Mouse (Mus musculus) cortical plate, adult 2 months (tissue): ENCODE results near the gene Hist3h2a. TPM values are rescaled to one million over a fixed set of nuclear protein-coding genes. Genes with fewer than 3 reads are reported as not detected.

Experiments used
- H3K27ac ChIP-seq: fragments of 200-500 bp; 2 replicates; pipeline ENCODE4 v1.5.1; 2012; ENCODE audit warnings: low read length, control low read depth, inconsistent platforms; ENCODE audit not compliant: insufficient read depth
- H3K4me1 ChIP-seq: fragments of 200-500 bp; 2 replicates; pipeline ENCODE4 v1.6.1; 2011; ENCODE audit warnings: low read length; ENCODE audit not compliant: control insufficient read depth, insufficient read depth
- H3K4me3 ChIP-seq: fragments of 200-500 bp; 2 replicates; pipeline ENCODE4 v1.5.1; 2011; ENCODE audit warnings: mild to moderate bottlenecking, low read length, control low read depth; ENCODE audit not compliant: insufficient read depth
- CTCF ChIP-seq: fragments of 200-500 bp; IDR thresholded peaks from 2 replicates; pipeline ENCODE4 v1.5.1; 2011; ENCODE audit warnings: mild to moderate bottlenecking, control low read depth, low read length; ENCODE audit not compliant: insufficient read depth; ENCODE audit errors: extremely low read depth
- POLR2A ChIP-seq: fragments of 200-500 bp; IDR thresholded peaks from 2 replicates; pipeline ENCODE4 v1.6.1; 2011; ENCODE audit warnings: mild to moderate bottlenecking, low read length, control low read depth; ENCODE audit not compliant: insufficient read depth; ENCODE audit errors: extremely low read depth
- polyA plus RNA-seq: library from polyadenylated mRNA; depleted of rRNA; stranded (reverse); fragments of >200 nt; gene quantifications from 2 replicates; pipeline ENCODE4 v1.2.3, GENCODE M21; 2012

The Hist3h2a gene
- polyA plus RNA-seq, 1 experiment: 40.1 TPM

- Histone ChIP-seq H3K4me3 (peak overlapping the region; percentile 80), H3K4me1 (peaks cover 8% of the 10 kb centered on the region; the same call in 1 of the 2 replicates), H3K27ac (no peak overlapping the region)
- TF ChIP-seq CTCF: no peak
- TF ChIP-seq POLR2A: no peak
These were observed 23.1 kb downstream of the Hist3h2a start for GRCm38 (mm10) chr11:58977607-58978026.

GRCm38 (mm10) chr11:58978027-58978705, 23.7 kb downstream of the Hist3h2a start, which contains the start of gene Trim11:
Trim11 (plus strand) TSS chr11:58978093.
- H3K4me3 ChIP-seq: peak within 1 kb of the TSS; percentile 80
- peaks cover 9% of the 10 kb centered on the region; the same call in 1 of the 2 replicates for H3K4me1 ChIP-seq
- peak within 1 kb of the TSS; percentile 43; the same call in 1 of the 2 replicates for H3K27ac ChIP-seq
- TF ChIP-seq POLR2A (peak; percentile 74; the same call in 1 of the 2 replicates), CTCF (no peak)

GRCm38 (mm10) chr11:58978706-58979030, 24.2 kb downstream of the Hist3h2a start:
- Histone ChIP-seq H3K27ac (peak overlapping the region; percentile 43; the same call in 1 of the 2 replicates), H3K4me1 (peaks cover 9% of the 10 kb centered on the region), H3K4me3 (peak overlapping the region; percentile 80)
- TF ChIP-seq CTCF (no peak), POLR2A (no peak)

- H3K4me3 ChIP-seq: peak overlapping the region; percentile 80
- H3K4me1 ChIP-seq: peaks cover 11% of the 10 kb centered on the region
- TF ChIP-seq POLR2A (no peak), CTCF (no peak)
- no peak overlapping the region for H3K27ac ChIP-seq
These were observed 24.7 kb downstream of the Hist3h2a start for GRCm38 (mm10) chr11:58979183-58979582.

GRCm38 (mm10) chr11:58979661-58980060, 25.2 kb downstream of the Hist3h2a start:
- Histone ChIP-seq H3K27ac (no peak overlapping the region), H3K4me1 (peaks cover 12% of the 10 kb centered on the region), H3K4me3 (peak overlapping the region; percentile 80)
- no peak for TF ChIP-seq CTCF
- TF ChIP-seq POLR2A: no peak

- TF ChIP-seq CTCF (no peak), POLR2A (no peak)
- Histone ChIP-seq H3K27ac (no peak overlapping the region), H3K4me3 (no peak overlapping the region; the same call in 1 of the 2 replicates), H3K4me1 (peaks cover 12% of the 10 kb centered on the region)
These were observed 26.0 kb downstream of the Hist3h2a start for GRCm38 (mm10) chr11:58980381-58980990.

GRCm38 (mm10) chr11:58981541-58982447, 27.3 kb downstream of the Hist3h2a start:
- peaks cover 12% of the 10 kb centered on the region for H3K4me1 ChIP-seq
- H3K4me3 ChIP-seq: peak overlapping the region; percentile 4; the same call in 1 of the 2 replicates
- TF ChIP-seq CTCF: peak; percentile 63
- no peak for TF ChIP-seq POLR2A
- H3K27ac ChIP-seq: no peak overlapping the region

GRCm38 (mm10) chr11:58982471-58983097, 28.1 kb downstream of the Hist3h2a start:
- Histone ChIP-seq H3K4me1 (peaks cover 10% of the 10 kb centered on the region), H3K27ac (no peak overlapping the region), H3K4me3 (no peak overlapping the region; the same call in 1 of the 2 replicates)
- TF ChIP-seq CTCF (no peak), POLR2A (no peak)
